Mouse (Mus musculus) NIH3T3 (cell line): ENCODE measurements around the gene AC124502.3.

Source experiments
- DNase-seq: peaks from one replicate; pipeline ENCODE4 v3.0.0-alpha.2; 2012; ENCODE audit warnings: low read depth

AC124502.3 gene

DNA sequence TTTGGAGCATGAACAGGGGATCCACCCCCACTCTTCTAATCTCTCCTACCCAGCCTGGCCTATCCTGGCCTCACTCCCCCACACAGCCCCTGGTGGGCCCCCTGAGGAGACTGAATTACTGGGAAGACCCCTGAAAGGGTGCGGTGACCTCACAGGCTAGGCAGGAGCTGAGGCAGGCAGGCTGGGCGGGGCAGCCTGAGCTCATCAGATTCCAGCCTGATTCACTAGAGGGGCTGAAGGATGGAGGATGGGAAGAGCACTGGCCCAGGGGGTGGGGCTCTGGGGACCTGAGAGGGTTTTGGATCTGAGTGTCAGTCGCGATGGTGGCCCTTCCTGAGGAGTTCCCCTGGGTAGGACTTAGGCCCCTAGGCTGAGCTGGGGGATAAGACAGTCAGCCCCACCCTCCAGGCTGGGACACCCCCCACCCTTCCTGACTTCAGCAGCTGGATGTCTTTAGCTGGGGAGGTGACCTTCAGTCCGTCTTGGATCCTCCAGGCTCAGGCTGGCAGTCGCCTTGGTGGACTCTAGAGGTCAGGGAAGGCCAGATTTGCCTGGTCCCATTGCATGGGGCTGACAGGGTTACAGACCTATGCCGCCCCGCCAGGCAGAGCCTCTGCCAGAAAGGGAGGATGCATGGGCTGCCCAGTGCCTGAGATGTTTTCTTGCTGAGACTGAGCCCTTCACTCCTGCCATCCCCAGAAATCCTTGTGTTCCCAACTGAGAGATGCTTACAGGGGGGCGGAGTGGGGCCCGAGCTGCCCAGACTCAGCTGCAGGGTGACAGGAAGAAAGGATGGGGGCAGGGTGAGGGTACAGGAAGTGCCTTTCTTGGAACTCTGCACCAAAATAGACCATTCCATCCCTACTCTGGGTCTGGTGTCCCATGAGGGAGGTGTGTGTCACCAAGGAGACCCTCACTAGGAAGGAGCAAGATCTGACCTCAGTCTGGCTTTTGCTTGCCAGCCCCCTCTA, 20.4 kb downstream of the AC124502.3 start:
- DNase-seq, result peak; percentile 76

GRCm38 (mm10) chr19:5060365-5061330, 22.0 kb downstream of the AC124502.3 start:
- DNase-seq, result peak; percentile 83

DNA sequence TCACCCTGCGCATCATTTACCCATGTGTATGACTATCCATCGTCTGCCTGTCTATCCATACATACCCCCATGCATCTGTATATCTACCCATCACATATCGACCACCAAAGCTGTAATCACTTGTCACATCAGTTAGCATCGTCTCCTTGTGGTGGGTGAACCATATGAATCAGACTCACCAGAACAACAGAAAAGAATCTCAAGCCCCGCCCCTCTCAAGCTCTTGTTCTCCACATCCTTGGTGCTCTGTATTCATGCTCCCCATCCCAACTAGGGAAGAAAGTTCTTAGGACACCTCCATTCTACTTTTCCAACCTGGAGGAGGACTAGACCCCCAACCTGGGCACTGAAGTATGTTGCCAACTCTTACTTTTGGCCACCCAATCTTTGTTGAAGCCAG, 23.4 kb downstream of the AC124502.3 start:
- DNase-seq, result peak; percentile 69

GRCm38 (mm10) chr19:5062446-5062845, 23.8 kb downstream of the AC124502.3 start:
- peak; percentile 89 for DNase-seq

DNA sequence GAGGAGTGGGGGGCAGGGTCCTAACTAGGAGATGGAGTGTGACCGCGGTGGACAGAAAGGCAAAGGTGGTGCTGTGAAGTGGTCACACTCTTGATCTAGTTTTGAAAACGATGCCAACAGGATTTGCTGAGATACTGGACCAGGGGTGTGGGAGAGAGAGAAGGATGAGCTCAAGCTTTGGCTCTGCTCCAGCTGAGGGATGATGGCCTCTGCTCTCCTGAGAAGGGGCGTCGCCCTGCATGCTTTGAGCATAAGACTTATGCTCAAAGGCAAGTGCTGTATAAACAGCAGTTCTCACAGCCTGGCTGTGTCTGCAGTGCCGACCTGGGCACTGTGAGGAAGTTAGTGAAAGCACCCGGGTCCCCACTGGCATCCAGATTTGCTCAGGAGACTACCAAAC, 26.4 kb downstream of the AC124502.3 start:
- peak; percentile 83 for DNase-seq

DNA sequence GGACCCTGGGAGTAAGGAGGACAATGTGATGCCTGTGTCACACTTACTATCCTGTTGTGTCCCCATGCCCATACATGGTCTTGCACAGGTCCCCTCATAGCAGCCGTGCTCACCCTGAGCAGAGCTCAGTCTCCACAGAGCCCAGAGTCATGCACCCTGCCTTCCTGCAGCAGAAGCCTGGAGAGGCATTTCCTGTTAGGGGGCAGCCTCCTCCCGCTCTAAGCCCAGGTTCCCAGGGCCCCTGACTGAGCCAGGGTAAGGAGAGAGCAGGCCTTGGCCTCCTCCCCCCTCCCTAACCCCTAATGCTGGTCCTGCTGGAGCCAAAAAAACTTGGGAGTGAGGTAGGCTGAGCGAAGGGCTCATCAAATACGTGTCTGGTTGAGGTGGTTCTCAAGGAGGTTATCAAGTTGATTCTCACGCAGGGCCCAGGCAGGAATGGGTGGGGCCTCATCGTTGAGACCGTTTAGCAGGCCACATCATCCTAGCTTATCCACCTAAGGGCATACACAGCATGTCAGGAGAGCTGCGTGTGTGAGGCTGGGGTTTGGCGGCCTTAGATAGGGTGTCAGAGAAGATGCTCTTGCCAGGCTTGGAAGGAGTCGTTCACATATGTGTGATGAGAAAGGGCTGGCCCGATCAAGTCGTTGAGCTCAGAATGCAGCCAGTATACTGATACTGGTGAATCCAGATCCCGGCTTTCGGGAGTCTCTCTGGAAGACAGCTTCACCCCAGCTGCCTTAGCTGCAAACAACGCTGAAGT, 28.5 kb downstream of the AC124502.3 start:
- DNase-seq, result no peak

DNA sequence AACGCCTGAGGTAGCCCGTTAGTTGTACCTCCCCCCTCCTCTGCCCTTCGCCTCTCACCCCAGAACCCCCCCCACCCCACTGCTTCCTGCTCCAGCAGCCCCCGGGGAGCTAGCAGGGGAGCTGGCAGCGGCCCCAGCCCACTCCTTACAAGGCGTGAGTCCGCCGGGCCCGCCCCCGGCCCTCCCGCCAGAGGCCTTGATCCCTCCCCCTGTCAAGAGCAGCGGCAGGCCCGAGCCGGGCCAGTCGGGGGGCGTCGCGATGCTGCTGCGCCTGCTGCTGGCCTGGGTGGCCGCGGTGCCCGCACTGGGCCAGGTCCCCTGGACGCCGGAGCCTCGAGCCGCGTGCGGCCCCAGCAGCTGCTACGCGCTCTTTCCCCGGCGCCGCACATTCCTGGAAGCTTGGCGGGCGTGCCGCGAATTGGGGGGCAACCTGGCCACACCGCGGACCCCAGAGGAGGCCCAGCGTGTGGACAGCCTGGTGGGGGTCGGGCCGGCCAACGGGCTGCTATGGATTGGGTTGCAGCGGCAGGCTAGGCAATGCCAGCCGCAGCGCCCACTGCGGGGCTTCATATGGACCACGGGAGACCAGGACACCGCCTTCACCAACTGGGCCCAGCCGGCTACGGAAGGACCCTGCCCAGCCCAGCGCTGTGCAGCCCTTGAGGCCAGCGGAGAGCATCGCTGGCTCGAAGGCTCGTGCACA, 29.3 kb downstream of the AC124502.3 start, which contains the start of gene Cd248:
Cd248 (plus strand) TSS at position 212 of the 703 bp plus-strand sequence.
- peak; percentile 98 for DNase-seq

- DNase-seq, result peak; percentile 78
Observed at GRCm38 (mm10) chr19:5068570-5069234, 30.0 kb downstream of the AC124502.3 start.

GRCm38 (mm10) chr19:5069486-5069885, 30.8 kb downstream of the AC124502.3 start:
- DNase-seq, result no peak

DNA sequence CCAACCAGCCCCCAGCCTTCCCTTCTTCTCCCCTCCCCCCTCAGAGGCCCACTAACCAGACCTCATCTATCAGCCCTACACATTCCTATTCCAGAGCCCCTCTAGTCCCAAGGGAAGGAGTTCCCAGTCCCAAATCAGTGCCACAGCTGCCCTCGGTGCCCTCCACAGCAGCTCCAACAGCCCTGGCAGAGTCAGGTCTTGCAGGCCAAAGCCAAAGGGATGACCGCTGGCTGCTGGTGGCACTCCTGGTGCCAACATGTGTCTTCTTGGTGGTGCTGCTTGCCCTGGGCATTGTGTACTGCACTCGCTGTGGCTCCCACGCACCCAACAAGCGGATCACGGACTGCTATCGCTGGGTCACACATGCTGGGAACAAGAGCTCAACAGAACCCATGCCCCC, 31.3 kb downstream of the AC124502.3 start:
- DNase-seq, result no peak

- no peak for DNase-seq
Observed at GRCm38 (mm10) chr19:5071077-5071476, 32.4 kb downstream of the AC124502.3 start.

DNA sequence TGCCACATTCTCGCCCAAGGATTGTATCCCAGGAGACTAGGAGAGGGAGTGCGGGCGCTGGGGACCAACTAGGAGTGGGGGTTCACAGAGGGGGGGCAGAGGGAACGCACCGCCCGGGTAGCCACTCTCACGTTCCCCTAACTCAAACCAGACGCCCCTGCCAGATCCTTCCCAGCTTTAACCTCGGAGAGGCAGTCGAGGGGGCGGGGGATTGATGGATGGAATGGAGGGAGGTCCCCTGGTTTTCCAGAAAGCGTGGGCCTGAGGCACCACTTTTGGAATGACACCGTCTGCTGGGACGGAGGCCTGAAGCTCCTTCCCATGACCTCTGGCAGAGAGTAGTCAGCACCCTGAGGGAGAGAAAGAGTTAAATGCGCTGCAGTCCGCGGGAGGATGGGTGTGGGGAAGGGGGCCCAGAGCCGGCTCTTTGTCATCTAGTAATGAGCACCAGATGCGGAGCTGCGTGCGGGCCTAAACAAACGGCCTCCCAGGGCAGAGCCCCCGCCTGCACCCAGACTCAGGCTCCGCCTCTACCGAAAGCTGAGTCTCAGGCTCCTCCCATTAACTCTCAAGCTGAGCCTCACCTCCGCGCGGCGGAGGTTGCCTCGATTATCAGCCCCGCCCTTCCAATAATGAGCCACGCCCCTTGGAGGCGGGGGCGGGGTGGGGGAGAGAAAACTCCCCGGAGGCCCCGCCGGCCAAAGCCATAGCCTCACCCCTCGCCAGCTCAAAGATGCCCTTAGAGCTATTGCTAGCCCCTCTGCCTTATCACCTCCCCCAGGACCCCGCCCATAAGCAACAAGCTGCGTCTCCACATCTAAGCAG, 33.1 kb downstream of the AC124502.3 start:
- peak; percentile 100 for DNase-seq

DNA sequence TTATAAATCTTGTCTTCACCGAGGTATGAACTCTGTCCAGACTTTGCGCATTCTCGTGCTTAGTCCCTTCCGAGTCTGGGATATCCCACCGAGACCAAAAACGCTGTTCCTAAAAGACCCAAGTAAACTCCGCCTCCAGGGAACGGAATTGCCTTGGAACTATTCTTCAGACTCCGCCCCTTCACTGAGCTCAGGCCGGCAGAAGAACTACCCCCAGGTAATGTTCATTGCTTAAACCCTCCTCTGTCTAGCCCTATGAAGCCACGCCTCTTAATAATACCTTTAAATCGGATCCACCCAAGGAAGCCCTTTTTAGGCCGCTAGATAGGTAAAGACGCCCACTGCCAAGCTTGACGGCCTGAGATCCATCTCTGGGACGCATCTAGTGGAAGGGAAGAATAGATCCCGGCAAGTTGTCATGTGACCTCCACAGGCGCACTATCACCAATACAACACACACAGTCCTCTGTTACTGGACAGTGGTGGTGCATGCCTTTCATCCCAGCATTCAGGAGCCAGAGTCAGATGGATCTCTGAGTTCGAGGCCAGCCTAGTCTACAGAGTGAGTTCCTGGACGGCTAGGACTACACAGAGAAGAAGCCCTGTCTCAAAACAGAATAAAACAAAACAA, 33.8 kb downstream of the AC124502.3 start:
- peak; percentile 90 for DNase-seq

- peak; percentile 89 for DNase-seq
Observed at GRCm38 (mm10) chr19:5073028-5073427, 34.3 kb downstream of the AC124502.3 start.

DNA sequence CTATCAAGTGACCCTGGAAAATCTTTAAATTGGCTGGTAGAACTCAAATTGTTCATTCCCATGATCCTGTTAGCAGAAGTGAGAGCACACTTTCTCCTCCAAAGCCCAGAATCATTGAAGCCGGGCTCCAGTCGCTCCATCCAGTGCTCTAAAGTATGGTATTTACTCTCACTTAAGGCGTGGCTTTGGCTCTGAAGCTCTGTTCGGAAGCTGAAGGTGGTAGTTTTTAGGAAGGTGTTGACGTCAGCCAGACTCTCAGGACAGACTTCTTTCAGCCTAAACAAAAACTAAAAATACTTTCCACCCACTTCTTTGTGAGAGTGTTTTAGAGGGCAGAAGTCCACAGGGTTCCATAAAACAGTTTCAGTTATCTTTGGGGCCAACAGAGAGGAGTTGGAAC, 34.8 kb downstream of the AC124502.3 start:
- no peak for DNase-seq

DNA sequence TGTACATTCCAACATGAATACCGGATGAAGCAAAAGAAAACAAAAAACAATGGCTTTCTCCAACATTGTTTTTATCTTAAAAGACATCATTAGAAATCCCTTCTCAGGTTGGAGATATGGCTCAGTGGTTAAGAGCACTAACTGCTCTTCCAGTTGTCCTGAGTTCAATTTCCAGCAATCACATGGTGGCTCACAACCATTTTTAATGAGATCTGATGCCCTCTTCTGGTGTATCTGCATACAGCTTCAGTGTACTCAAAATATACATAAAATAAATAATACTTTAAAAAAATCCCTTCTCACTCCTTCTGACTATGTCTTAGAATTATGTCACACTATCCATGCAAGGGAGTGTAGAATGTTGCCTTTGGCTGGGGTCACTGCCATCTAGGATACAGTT, 40.6 kb downstream of the AC124502.3 start:
- peak; percentile 57 for DNase-seq

- DNase-seq, result no peak
Observed at GRCm38 (mm10) chr19:5082005-5082404, 43.3 kb downstream of the AC124502.3 start.

DNA sequence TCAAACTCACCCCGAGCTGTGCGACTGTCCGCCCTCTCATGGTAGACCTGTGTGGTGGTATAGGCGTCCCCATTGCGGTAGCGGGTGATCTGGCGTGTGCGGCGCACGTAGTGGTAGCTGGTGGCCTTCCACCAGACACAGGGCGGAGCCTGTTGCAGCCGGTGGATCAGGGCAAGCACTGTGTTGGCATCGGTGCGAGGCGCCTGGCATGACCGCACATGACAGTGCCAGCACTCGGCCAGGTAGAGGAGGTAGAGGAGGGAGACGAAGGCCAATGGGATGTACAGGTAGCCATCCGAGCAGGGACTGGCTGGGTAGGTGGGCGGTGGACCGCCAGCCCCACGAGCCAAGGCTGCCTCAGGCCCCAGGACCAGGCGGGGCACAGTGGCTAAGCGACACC, 43.9 kb downstream of the AC124502.3 start:
- no peak for DNase-seq
